Mouse (Mus musculus) cerebellum, adult 11 months (tissue): ENCODE measurements around the gene Cadm4.
A peak's percentile ranks its signal among the peaks of the same experiment; 100 is the strongest.
"Not testable (repeated sequence)": the region's sequence is repeated elsewhere in the genome, so short reads cannot be mapped to it uniquely, and the experiment has no call there.

Experiments used
- DNase-seq: peaks from one replicate; pipeline ENCODE4 v3.0.0; 2022

The Cadm4 gene

GRCm38 (mm10) chr7:24504868-24505267 is 23.0 kb downstream of the Cadm4 start:
- no peak for DNase-seq

- no peak for DNase-seq
Measured at GRCm38 (mm10) chr7:24505447-24506064, 23.7 kb downstream of the Cadm4 start.

- peak; percentile 49 for DNase-seq
Measured at GRCm38 (mm10) chr7:24506065-24506459, 24.2 kb downstream of the Cadm4 start.

DNA sequence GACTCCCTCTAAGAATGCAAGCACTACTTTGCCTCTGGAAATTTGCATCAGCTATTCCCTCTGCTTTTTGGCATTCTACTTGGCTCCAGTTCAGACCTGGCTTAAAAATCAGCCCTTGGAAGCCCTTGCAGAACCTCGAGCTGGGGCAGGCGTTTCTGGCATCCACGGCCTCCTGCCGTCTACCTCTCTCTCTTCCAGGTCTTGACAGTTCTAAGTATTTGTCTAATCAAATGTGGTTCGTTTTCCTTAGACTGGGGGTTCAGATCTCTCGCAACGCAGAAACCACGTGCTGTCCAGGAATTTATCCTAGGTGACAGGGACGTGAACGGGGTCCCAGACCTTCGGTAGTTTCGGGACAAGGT is 24.6 kb downstream of the Cadm4 start:
- DNase-seq, result peak; percentile 73

DNA sequence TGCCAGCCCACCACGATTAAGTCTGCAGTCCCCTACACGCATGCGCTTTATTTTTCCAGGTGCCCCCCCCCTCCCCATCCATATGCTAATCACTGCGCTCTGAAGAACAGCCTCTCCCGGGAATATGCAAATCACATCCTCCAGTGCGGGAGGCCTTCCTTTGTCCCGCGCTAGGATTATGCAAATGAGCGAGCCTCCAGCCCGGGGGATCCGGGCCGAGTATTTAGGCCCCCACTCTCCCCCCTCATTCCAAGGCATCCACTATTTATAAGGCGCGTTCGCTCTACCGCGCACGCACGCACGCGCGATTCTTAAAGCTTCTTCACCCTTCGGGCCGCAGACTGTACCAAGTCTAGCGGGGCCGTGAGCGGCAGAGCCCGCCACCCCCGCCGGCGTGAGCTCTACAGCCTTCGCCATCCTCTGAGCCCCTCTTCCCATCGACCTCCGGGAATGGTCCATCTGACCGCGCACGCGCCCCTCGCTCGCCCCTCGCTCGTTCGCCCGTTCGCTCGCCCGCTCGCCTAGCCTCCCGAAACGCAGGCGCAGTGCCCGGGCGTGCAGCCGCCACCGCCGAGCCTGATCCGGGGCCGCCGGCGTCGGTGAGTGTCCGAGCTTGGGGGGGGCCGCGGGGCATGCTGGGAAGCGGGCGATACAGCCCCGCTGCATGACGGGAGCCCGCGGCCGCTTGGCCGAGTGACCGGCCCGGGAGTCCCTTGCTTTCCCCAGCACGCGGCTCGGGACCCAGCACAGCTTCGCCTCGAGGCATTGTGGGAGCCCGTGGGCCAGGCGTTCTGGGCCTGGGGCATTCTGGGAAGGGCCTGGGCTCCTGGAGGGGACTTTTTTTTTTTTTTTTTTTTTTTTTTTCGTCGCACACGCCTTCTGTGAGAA is 25.3 kb downstream of the Cadm4 start, which contains the start of gene Zfp428:
TSS of gene Zfp428 (plus strand) at position 169 of the 888 bp plus-strand sequence.
- peak; percentile 86 for DNase-seq

- peak; percentile 41 for DNase-seq
Measured at GRCm38 (mm10) chr7:24507726-24508114, 25.9 kb downstream of the Cadm4 start.

DNA sequence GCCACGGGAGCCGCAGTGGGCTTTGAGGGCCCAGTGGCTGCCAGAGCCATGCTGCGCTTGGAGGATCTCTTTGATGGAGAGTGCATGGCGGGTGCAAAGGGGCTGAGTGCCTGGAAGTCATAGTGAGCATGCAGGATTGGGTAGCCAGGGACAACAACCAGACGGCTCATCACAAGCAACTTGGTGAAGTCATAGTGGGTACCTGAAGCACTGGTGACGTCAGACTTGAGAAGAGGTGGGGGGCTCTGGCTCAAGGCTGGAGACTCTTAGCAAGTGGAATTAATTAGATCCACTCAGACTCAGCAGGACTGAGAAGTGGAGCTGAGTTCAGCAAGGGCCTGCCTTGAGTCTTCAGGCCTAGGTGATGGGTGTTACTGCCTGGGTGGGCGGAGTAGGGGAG is 30.5 kb downstream of the Cadm4 start, which contains the start of gene AC161166.1:
TSS of gene AC161166.1 (minus strand) at position 101 of the 400 bp plus-strand sequence.
- DNase-seq, result no peak

GRCm38 (mm10) chr7:24516319-24516718 is 34.5 kb downstream of the Cadm4 start:
- not testable (repeated sequence) for DNase-seq

- DNase-seq, result no peak
Measured at GRCm38 (mm10) chr7:24517077-24517476, 35.3 kb downstream of the Cadm4 start.

- DNase-seq, result no peak
Measured at GRCm38 (mm10) chr7:24517654-24518053, 35.8 kb downstream of the Cadm4 start.

DNA sequence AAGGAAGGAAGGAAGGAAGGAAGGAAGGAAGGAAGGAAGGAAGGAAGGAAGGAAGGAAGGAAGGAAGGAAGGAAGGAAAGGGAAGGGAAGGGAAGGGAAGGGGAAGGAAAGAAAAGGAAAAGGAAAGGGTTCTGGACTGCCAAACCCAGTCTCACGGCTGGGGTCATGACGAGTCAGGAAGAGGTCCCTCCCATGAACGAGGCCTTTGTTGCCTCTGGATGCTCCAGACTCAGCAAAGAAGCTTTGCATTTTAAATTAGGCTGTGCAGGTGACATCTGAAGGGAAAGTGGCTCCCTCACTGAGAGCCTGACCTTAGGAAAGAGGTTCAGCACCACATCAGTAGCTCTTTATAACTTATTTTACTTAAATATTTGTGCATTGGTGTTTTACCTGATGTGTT is 37.3 kb downstream of the Cadm4 start:
- no peak for DNase-seq

GRCm38 (mm10) chr7:24520054-24520453 is 38.2 kb downstream of the Cadm4 start:
- not testable (repeated sequence) for DNase-seq

GRCm38 (mm10) chr7:24522805-24523204 is 41.0 kb downstream of the Cadm4 start:
- DNase-seq, result no peak

DNA sequence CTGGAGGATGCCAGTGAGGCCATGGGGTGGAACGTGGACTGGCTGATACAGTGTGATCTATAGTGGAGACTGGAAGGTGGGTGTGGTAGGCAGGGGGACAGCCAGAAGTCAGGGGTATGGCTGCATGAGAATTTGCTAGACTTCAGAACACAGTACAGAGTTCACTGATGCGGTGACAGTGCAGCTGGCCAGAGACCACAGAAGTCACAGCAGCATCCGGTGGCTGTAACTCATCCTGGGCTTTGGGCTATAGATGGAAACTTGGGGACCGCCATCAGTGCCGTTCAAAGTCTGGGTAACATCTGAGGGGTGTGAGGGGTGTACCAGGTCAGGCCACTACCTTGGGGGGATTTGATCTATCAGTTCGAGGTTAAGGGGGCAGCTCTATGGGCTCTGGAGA is 41.9 kb downstream of the Cadm4 start:
- no peak for DNase-seq

DNA sequence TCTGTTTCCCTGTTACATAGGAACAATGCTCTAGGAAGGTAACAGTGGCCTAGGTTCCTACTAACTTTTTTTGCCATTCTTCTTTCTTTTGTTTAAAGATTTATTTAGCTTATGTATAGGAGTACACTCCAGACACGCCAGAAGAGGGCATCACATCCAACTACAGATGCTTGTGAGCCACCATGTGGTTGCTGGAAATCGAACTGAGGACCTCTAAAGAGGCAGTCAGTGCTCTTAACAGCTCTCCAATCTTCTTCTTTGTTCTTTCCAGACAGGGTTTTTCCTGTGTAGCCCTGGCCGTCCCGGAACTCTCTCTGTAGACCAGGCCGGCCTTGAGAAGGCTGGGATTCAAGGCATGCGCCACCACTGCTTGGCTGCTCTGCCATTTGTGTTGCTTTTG is 43.2 kb downstream of the Cadm4 start:
- no peak for DNase-seq

DNA sequence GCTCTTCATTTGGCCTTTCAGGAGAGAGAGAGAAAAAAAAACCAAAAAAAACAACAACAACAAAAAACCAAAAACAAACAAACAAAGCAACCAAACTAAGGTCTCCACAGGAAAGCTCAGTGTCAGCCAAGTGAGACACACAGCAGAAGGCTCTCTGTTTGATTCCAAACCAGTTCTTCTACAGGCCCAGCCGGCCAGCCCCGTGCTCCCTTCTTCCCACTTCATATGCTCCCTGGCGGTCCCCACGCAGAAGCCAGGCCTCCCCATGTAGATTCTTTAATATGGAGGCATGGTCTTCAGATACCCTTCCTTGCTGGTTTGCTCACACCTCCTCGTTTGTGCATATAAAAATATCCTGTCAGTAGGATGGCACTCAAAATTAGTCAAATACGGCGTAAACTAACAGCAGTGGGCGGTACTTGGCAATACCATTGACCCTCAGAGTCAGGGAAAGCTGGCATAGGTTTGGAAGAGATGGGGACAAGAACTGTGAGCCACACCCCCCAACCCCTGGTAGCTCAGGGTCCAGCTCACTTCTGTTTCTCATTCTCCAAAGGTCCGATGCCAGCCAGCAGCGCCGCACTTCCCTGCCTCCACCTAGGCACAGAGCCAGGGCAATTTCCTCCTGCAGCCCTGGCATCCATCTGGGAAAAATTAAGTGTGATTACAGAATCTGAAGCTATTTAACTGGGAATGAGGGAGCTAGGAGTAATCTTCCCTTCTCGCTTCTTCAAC is 44.0 kb downstream of the Cadm4 start:
- DNase-seq, result peak; percentile 68

DNA sequence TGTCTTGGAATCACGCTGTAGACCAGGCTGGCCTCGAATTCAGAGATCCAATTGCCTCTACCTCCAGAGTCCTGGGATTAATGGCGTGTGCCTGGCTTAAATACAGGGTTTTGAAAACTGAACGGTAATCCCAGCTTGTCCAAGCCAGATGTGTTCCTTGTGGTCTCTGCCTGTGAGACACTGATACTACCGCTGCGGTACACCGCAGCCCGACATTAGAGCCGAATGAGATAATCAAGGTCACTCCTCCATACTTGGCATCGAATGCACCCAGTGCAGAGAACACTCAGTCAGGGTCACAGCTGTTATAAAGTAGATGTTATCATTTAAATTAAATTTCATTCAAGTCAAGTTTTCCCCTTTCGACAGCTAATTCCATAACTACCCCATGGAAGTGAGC is 47.0 kb downstream of the Cadm4 start:
- DNase-seq, result no peak

- no peak for DNase-seq
Measured at GRCm38 (mm10) chr7:24529580-24529979, 47.8 kb downstream of the Cadm4 start.

DNA sequence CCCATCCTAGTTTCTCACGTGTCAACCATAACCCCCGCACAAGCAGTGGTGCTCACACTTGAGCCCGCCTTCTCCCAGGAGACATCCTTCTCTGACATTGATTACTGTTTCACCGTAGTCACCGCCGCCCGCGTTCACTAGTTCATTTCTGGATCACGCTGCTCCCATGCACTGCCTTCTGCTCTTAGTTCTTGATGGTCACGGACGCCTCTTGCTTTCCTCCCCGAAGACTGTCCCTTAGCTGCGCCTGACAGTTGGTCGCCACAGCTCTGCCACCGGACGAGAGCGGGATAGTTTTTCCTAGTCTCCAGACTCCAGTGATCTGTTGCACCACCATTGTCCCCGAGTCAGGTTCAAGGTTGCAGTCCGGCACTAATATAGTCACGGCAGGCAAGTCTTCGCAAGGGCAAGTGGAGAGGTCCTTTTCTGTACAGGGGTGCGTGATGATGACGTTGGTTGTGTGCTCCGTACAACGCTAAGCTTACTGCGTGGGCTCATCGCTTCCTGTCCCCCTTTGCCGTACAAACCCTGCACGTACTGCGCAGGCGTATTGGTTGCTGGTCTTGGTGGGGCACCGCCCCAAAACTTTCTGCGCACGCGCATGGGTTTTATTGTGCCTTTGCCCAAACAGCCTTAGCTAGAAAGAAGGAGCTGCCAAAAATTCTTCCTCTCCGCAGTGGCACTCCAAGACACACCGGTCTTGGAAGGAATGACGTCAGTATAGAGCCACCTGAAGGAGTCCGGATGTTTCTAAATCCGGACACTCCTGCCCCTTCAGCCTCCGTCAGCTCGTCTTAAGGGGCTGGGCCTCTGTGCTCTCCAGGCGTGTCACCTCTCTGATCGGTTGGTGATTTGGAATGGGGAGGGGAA is 48.5 kb downstream of the Cadm4 start, which contains the start of gene Irgq:
TSS of gene Irgq (plus strand) at position 628 of the 870 bp plus-strand sequence.
- DNase-seq, result peak; percentile 99

DNA sequence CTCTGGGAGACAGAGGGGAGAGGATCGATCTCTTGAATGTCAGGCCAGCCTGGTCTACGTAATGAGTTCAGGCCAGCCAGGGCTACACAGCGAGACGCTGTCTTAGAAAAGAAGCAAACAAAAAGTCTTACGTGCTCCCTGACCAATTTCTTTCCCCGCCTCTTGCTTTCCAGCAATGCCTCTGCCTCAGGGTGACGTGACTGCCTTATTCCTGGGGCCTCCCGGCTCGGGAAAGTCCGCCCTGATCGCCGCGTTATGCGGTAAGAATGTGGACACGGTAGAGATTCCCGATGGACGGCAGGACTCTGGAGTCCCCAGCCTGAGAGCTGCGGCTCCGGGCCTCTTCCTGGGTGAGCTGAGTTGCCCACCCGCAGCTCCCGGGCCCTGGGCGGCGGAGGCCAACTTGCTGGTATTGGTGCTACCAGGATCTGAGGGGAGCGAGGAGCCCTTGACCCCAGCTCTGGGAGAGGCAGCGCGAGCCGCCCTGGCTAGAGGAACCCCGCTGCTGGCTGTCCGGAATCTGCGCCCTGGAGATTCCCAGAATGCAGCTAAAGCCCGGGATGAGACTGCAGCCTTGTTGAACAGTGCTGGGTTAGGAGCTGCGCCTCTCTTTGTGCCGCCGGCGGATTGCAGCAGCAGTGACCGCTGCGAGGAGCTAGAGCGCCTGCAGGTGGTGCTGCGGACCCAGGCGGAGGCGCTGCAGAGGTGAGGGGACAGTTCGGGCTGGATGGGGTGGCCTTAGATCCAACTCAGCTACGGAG is 49.6 kb downstream of the Cadm4 start:
- peak; percentile 74 for DNase-seq

DNA sequence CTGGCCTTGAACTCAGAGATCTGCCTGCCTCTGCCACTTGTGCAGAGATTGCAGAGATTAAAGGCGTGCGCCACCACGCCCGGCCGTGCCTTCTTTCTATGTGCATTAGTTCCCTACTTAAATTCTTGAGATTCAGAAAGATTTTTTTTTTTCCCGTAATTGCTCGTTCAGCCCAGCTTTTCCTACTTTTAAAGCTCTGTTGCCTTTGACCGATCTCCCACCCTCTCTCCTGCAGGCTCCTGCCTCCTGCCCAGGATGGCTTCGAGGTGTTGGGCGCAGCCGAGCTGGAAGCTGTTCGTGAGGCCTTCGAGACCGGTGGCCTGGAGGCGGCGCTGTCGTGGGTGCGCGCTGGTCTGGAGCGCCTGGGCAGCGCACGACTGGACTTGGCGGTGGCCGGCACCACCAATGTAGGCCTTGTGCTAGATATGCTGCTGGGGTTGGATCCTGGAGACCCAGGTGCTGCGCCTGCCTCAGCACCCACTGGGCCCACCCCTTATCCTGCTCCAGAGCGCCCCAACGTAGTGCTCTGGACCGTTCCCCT is 51.3 kb downstream of the Cadm4 start:
- DNase-seq, result no peak
